Mouse (Mus musculus) adrenal gland, adult (tissue): ENCODE measurements around the gene Frmd4a.

Source experiments
- DNase-seq, 2 experiments: peaks; one replicate each; pipeline ENCODE4 v3.0.0; 2022 to 2023; ENCODE audit warnings: low spot score in 1 of 2; ENCODE audit not compliant: inconsistent age in 2 of 2

The Frmd4a gene

GRCm38 (mm10) chr2:4131216-4131615 lies 113.7 kb downstream of the Frmd4a start:
- DNase-seq = no peak

- no peak for DNase-seq
These were observed 120.0 kb downstream of the Frmd4a start for GRCm38 (mm10) chr2:4137493-4137892.

- DNase-seq = no peak
These were observed 124.9 kb downstream of the Frmd4a start for GRCm38 (mm10) chr2:4142221-4142950.

GRCm38 (mm10) chr2:4144424-4144823 lies 126.9 kb downstream of the Frmd4a start:
- no peak for DNase-seq

- peak; percentile 4 to 45 for DNase-seq
These were observed 135.1 kb downstream of the Frmd4a start for GRCm38 (mm10) chr2:4152521-4153040.

- DNase-seq = peak; percentile 24 to 61
These were observed 135.7 kb downstream of the Frmd4a start for GRCm38 (mm10) chr2:4153131-4153631.

- no peak for DNase-seq
These were observed 136.6 kb downstream of the Frmd4a start for GRCm38 (mm10) chr2:4154036-4154653.

GRCm38 (mm10) chr2:4154654-4155047 lies 137.1 kb downstream of the Frmd4a start:
- no peak for DNase-seq

GRCm38 (mm10) chr2:4155406-4155805 lies 137.9 kb downstream of the Frmd4a start:
- no peak for DNase-seq

GRCm38 (mm10) chr2:4156511-4156910 lies 139.0 kb downstream of the Frmd4a start:
- no peak for DNase-seq

- no peak for DNase-seq
These were observed 139.9 kb downstream of the Frmd4a start for GRCm38 (mm10) chr2:4157396-4157795.

GRCm38 (mm10) chr2:4159574-4160203 lies 142.2 kb downstream of the Frmd4a start:
- no peak for DNase-seq

- no peak for DNase-seq
These were observed 148.7 kb downstream of the Frmd4a start for GRCm38 (mm10) chr2:4166191-4166590.

GRCm38 (mm10) chr2:4167131-4167530 lies 149.6 kb downstream of the Frmd4a start:
- DNase-seq = no peak

- DNase-seq = no peak
These were observed 152.2 kb downstream of the Frmd4a start for GRCm38 (mm10) chr2:4169726-4170125.

GRCm38 (mm10) chr2:4170189-4170588 lies 152.7 kb downstream of the Frmd4a start:
- no peak for DNase-seq

GRCm38 (mm10) chr2:4184991-4185390 lies 167.5 kb downstream of the Frmd4a start:
- DNase-seq = no peak

GRCm38 (mm10) chr2:4187521-4187920 lies 170.0 kb downstream of the Frmd4a start:
- DNase-seq = peak in 1 of 2 experiments; percentile 26

- no peak for DNase-seq
These were observed 170.8 kb downstream of the Frmd4a start for GRCm38 (mm10) chr2:4188303-4188702.

- DNase-seq = no peak
These were observed 172.8 kb downstream of the Frmd4a start for GRCm38 (mm10) chr2:4190345-4190744.

- DNase-seq = no peak
These were observed 173.5 kb downstream of the Frmd4a start for GRCm38 (mm10) chr2:4190995-4191394.

GRCm38 (mm10) chr2:4193206-4193605 lies 175.7 kb downstream of the Frmd4a start:
- DNase-seq = no peak
